Mouse (Mus musculus) erythroblast, adult 5-6 weeks (primary cell): ENCODE data around the gene Trim30c. TPM values are rescaled to one million over a fixed set of nuclear protein-coding genes. Genes with fewer than 3 reads are reported as not detected.
A peak's percentile ranks its signal among the peaks of the same experiment; 100 is the strongest.
"Not testable (repeated sequence)": the region's sequence is repeated elsewhere in the genome, so short reads cannot be mapped to it uniquely, and the experiment has no call there.

Experiments used
- ATAC-seq: replicated peaks from 2 replicates; pipeline ENCODE4 v1.8.0; 2016; ENCODE audit warnings: moderate number of reproducible peaks, mild to moderate bottlenecking, moderate TSS enrichment, inconsistent platforms; ENCODE audit not compliant: poor library complexity, low FRiP score, severe bottlenecking
- total RNA-seq, 2 experiments: library from RNA; stranded (forward) in 1 of 2; stranded (reverse) in 1 of 2; fragments of 150-400 nt in 1 of 2; fragments of 200-764, 138-1000 nt in 1 of 2; gene quantifications; 2 replicates each; pipeline versions ENCODE4 v1.2.3 to v1.2.4; 2015 to 2017; ENCODE audit warnings: low replicate concordance in 2 of 2

Gene Trim30c
- not detected in 2 replicates for total RNA-seq (2015; ENCODE audit: low replicate concordance)
- total RNA-seq (2017; ENCODE audit: low replicate concordance), result 0.68 and 1.1 TPM in 2 replicates

DNA sequence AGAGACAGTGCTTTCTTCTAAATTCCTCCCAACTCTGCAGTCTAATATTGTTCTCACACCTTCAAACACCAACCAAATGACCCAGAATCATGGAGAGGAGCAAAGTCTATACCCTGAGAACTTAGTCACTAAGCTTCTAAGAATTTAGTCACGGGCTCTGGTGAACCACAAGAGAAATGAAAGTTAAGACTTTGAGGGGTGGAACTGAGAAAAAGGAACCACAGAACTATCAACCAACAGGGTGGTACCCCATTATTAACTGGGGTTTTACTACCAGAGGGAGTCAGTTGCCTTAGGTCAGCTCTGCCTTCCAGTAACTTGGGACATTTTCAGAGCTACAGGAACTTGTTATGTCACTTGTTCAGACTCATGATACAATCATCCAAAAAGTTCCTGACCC lies at the start of gene Trim30c:
Gene Trim30c, minus strand, starts transcription at position 140 of the 400 bp plus-strand sequence.
- no peak for ATAC-seq

DNA sequence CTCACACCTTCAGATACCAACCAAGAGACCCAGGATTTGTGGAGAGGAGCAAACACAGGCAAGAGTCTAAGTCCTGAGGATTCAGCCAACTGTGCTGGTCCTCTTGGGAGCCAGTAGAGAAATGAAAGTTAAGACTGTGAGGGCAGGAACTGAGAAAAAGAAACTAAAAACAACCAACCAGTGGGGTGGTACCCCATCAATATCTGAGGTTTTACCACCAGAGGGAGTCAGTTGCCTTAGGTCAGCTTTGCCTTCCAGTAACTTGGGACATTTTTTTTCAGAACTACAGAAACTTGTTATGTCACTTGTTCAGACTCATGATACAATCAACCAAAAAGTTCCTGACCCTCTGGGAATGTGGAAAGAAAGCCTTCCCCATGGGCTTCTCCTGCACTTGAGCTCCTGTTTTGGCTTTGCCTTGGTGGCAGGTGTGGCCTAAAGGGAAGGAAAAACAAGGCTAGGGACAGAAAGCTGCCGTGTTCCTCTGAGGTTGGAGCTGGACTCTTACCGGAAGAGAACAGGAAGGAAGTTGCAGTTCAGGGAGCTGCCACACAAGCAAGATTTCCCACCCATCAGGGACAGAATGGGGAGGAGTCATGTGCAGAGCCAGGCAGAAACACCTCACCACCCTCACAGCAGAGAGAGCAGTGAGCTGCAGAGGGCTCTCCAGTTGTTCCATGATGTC lies 45.5 kb upstream of the Trim30c start:
- peak; percentile 52 for ATAC-seq

DNA sequence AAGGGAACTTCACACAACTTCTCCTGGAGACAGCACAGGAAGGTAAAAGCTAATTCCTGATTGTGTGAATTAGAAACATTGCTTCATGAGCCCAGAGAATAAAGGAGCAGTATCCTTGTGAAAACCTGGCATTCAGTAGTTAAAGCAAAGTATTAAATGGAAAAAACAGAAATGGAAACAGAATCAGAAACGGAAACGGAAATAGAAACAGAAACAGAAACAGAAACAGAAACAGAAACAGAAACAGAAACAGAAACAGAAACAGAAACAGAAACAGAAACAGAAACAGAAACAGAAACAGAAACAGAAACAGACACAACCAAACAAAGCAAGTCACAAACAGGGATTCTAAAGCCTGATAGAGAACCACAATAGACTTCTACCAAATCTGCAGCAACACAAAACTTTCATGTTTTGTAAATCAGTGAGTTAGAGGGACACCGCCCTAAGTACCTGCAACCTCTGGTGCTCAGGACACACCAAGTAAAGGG lies 3.9 kb upstream of the Trim30c start:
- no peak for ATAC-seq

DNA sequence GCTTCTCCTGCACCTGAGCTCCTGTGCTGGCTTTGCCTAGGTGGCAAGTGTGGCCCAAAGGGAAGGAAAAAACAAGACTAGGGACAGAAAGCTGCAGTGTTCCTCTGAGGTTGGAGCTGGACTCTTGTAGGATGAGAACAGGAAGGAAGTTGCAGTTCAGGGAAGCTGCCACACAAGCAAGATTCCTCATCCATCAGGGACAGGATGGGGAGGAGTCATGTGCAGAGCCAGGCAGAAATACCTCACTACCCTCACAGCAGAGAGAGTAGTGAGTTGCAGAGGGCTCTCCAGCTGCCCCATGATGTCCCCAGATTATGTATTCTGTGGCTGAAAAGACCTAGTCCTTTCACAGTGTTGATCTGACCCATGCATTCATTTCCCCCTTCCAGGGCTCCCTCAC lies 503 bp upstream of the Trim30c start:
- no peak for ATAC-seq

DNA sequence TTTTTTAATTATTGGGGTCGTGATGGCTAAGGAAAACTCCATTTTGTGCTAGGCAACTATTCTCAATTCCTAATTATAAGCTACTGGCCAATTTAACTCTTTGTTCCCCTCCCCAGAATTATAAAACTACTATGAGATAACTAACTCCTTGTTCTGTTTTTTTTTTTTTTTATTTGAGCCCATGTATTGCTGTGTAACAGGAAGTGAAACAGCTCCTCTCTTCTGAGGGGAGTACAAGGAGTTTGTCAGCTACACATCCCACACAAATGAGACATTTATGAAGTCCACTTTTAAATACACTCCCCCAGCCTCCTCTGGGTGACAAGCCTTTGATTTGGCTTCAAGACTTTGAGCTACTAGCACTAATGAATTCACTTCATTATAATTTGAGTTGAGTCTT lies 2.1 kb downstream of the Trim30c start:
- ATAC-seq, result no peak

DNA sequence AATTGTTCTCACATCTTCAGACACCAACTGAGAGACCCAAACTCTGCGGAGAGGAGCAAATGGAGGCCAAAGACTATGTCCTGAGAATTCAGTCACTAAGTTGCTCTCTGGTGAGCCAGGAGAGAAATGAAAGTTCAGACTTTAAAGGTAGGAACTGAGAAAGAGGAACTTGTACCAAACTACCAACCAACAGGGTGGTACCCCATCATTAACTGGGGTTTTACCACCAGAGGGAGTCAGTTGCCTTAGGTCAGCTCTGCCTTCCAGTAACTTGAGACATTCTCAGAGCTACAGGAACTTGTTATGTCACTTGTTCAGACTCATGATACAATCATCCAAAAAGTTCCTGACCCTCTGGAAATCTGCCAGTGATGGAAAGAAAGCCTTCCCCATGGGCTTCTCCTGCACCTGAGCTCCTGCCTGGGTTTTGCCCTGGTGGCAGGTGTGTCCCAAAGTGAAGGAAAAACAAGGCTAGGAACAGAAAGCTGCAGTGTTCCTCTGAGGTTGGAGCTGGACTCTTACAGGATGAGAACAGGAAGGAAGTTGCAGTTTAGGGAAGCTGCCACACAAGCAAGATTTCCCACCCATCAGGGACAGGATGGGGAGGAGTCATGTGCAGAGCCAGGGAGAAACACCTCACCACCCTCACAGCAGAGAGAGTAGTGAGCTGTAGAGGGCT lies 30.8 kb downstream of the Trim30c start, which contains the start of gene Trim30b:
Gene Trim30b, minus strand, starts transcription at position 149 of the 679 bp plus-strand sequence.
- no peak for ATAC-seq

DNA sequence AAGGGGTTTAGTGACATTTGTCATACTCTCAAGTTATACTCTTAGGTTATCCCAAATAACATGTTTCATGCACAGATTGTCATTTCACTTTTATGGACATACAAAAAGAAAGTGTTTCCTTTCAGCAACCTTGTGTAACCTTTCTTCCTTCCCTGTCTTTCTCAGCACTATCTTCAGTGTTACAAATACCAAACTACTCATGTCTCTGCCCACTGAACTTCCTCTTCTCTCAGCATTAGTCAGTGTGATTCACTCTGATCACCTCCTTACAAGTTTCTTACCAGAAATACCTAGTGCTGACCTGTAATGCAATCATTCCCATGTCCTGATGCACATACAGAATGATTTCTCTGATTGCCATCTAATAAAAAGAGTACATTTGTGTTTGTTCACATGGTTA lies 34.3 kb downstream of the Trim30c start:
- no peak for ATAC-seq

DNA sequence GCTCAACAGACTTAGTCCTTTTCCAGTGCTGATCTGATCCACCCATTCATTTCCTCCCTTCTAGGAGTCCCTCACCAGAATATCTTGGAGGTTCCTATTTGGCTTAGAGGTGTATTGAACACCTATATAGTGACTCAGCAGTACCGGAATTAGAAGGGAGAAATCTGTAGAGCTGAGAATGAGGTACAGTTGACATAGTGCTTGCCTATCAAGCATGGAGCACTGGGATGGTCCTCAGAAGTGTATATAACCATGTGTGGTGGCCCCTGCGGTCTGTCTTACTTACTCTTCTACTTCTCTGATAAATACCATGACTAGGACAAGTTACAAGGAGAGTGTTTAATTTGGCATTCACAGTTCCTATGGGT lies 47.1 kb downstream of the Trim30c start:
- ATAC-seq, result peak; percentile 54

DNA sequence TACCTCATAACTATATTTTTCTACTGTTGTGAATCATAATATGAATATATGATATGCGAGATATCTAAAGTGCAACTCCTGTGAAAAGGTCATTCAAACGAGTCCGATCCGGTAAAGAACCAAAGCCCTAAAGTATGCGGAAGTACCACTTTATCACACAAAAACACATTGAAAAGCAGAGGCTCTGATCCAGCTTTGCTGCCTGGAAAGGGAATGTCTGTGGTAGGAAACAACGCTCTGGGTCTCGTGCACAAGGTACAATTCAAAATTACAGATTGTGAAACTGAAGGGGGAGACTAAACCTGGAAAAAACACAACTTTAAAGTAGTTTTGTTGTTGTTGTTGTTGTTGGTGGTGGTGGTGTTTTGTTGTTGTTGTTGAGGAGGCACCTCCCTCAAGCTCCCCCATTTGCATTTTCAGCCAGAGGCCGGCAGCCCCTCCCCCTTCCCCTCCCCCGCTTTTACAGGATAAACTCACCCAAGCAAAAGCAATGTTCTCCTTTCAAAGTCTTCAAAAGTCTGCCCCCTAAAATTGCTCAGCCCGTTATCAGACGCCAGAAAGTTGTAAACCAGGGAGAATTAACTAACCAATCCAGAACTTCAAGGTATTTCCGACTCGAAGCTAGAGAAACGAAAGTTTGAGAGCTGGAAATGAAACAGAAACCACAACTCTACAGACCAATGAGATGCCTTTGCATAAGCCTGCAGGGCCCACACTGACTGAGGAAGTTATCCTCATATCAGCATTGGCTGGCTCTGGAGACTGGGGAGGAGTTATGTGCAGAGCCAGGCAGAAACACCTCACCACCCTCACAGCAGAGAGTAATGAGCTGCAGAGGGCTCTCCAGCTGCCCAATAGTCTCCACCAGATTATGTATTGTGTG lies 47.7 kb downstream of the Trim30c start, which contains the start of gene Trim12c:
Gene Trim12c, minus strand, starts transcription at position 646 of the 883 bp plus-strand sequence.
- peak; percentile 96 for ATAC-seq

DNA sequence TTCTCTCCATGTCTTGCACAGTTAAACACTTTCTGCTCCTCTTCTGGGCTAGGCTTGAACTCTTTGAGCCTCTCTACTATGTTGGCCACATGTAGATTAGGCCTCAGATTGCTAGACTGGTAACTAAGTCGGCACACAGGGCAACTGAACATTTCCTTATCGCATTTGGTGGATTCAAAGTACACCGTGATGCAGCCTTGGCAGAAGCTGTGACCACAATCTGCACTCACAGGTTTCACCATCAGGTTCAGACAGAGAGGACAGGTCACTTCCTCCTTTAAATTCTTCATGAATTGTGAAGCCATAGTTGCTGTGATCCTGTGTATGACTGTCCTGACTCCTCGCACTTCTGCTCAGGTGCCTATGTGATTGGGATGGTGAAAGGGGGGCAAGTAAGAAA lies 52.6 kb downstream of the Trim30c start:
- not testable (repeated sequence) for ATAC-seq

DNA sequence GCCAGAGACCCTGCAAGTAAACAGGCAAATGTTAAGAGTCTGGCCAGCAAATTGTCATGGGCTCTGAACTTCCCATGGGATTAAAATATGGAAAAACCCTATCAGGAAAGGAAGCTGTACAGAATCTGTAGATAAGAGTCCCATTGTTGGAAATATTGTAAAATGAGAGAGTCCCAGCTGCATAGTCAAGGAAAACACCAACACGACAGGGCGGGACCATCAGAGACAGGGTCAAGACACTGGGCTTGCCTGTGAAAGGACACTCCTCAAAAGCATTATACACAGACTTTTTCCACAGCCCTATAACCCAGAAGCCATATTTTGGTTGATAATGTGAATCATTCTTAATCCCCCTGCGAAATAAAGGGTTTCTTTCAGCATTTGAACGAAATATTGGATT lies 59.9 kb downstream of the Trim30c start:
- ATAC-seq, result not testable (repeated sequence)

DNA sequence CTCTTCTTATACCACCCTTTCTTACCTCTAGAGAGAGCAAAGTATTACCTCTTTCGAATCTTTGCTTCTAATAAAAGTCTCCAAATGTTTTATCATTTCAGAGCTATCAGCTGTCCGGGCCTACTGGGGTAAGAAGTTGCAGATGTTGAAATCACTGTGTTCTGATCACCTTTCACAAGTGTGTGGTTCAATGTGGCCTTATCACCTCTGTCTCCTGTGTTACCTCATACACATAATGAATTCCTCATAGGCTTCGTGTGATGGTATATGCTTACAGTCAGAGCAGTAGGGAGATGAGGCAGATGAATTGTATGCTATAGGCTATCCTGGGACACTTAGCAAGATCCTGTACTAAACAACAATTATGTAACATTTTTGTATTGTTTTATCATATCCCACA lies 65.1 kb downstream of the Trim30c start:
- not testable (repeated sequence) for ATAC-seq

Other genes starting within 250 kb of the Trim30c start
- not detected in 2 replicates for gene Olfm5, start 236.0 kb downstream of the Trim30c start, total RNA-seq (2015; ENCODE audit: low replicate concordance)
- 0.34 TPM in 1 of 2 replicates, not detected in the other for gene Olfm5, start 236.0 kb downstream of the Trim30c start, total RNA-seq (2017; ENCODE audit: low replicate concordance)
- 1.5 and 2.1 TPM in 2 replicates for gene Olfr648, start 217.4 kb downstream of the Trim30c start, total RNA-seq (2015; ENCODE audit: low replicate concordance)
- 0.14 and 0.60 TPM in 2 replicates for gene Olfr648, start 217.4 kb downstream of the Trim30c start, total RNA-seq (2017; ENCODE audit: low replicate concordance)
- gene Olfr649, start 204.9 kb downstream of the Trim30c start, total RNA-seq (2015; ENCODE audit: low replicate concordance), result not detected in 2 replicates
- gene Olfr649, start 204.9 kb downstream of the Trim30c start, total RNA-seq (2017; ENCODE audit: low replicate concordance), result not detected in 2 replicates
- not detected in 2 replicates for gene Trim6, start 182.0 kb downstream of the Trim30c start, total RNA-seq (2015; ENCODE audit: low replicate concordance)
- gene Trim6, start 182.0 kb downstream of the Trim30c start, total RNA-seq (2017; ENCODE audit: low replicate concordance), result 0.09 and 0.56 TPM in 2 replicates
- 19.8 and 23.4 TPM in 2 replicates for gene Trim34a, start 156.4 kb downstream of the Trim30c start, total RNA-seq (2015; ENCODE audit: low replicate concordance)
- 21.4 and 27.9 TPM in 2 replicates for gene Trim34a, start 156.4 kb downstream of the Trim30c start, total RNA-seq (2017; ENCODE audit: low replicate concordance)
- 3.8 and 8.6 TPM in 2 replicates for gene Trim5, start 112.7 kb downstream of the Trim30c start, total RNA-seq (2015; ENCODE audit: low replicate concordance)
- 0.28 and 2.8 TPM in 2 replicates for gene Trim5, start 112.7 kb downstream of the Trim30c start, total RNA-seq (2017; ENCODE audit: low replicate concordance)
- 40.8 and 46.3 TPM in 2 replicates for gene Trim12a, start 85.4 kb downstream of the Trim30c start, total RNA-seq (2015; ENCODE audit: low replicate concordance)
- gene Trim12a, start 85.4 kb downstream of the Trim30c start, total RNA-seq (2017; ENCODE audit: low replicate concordance), result 35.4 and 42.4 TPM in 2 replicates
- 2.9 TPM in 1 of 2 replicates, not detected in the other for gene Trim34b, start 71.4 kb downstream of the Trim30c start, total RNA-seq (2015; ENCODE audit: low replicate concordance)
- gene Trim34b, start 71.4 kb downstream of the Trim30c start, total RNA-seq (2017; ENCODE audit: low replicate concordance), result not detected in 2 replicates
- gene Trim12c, start 47.5 kb downstream of the Trim30c start, total RNA-seq (2015; ENCODE audit: low replicate concordance), result 29.7 and 32.9 TPM in 2 replicates
- gene Trim12c, start 47.5 kb downstream of the Trim30c start, total RNA-seq (2017; ENCODE audit: low replicate concordance), result 58.3 and 59.0 TPM in 2 replicates
- gene Trim30b, start 31.0 kb downstream of the Trim30c start, total RNA-seq (2015; ENCODE audit: low replicate concordance), result 0.19 and 7.5 TPM in 2 replicates
- 4.9 and 5.0 TPM in 2 replicates for gene Trim30b, start 31.0 kb downstream of the Trim30c start, total RNA-seq (2017; ENCODE audit: low replicate concordance)
- gene Trim30a, start 64.4 kb upstream of the Trim30c start, total RNA-seq (2015; ENCODE audit: low replicate concordance), result 17.5 and 25.9 TPM in 2 replicates
- gene Trim30a, start 64.4 kb upstream of the Trim30c start, total RNA-seq (2017; ENCODE audit: low replicate concordance), result 12.5 and 17.6 TPM in 2 replicates
- gene Trim30d, start 107.0 kb upstream of the Trim30c start, total RNA-seq (2015; ENCODE audit: low replicate concordance), result 7.5 and 10.0 TPM in 2 replicates
- gene Trim30d, start 107.0 kb upstream of the Trim30c start, total RNA-seq (2017; ENCODE audit: low replicate concordance), result 5.9 and 9.5 TPM in 2 replicates
- not detected in 2 replicates for gene Olfr651, start 149.3 kb upstream of the Trim30c start, total RNA-seq (2015; ENCODE audit: low replicate concordance)
- not detected in 2 replicates for gene Olfr651, start 149.3 kb upstream of the Trim30c start, total RNA-seq (2017; ENCODE audit: low replicate concordance)
- gene Olfr652, start 160.1 kb upstream of the Trim30c start, total RNA-seq (2015; ENCODE audit: low replicate concordance), result not detected in 2 replicates
- gene Olfr652, start 160.1 kb upstream of the Trim30c start, total RNA-seq (2017; ENCODE audit: low replicate concordance), result 0.70 TPM in 1 of 2 replicates, not detected in the other
- not detected in 2 replicates for gene Olfr653, start 176.5 kb upstream of the Trim30c start, total RNA-seq (2015; ENCODE audit: low replicate concordance)
- gene Olfr653, start 176.5 kb upstream of the Trim30c start, total RNA-seq (2017; ENCODE audit: low replicate concordance), result not detected in 2 replicates
- not detected in 2 replicates for gene Olfr654, start 186.2 kb upstream of the Trim30c start, total RNA-seq (2015; ENCODE audit: low replicate concordance)
- not detected in 2 replicates for gene Olfr654, start 186.2 kb upstream of the Trim30c start, total RNA-seq (2017; ENCODE audit: low replicate concordance)
- gene Olfr655, start 200.9 kb upstream of the Trim30c start, total RNA-seq (2015; ENCODE audit: low replicate concordance), result not detected in 2 replicates
- gene Olfr655, start 200.9 kb upstream of the Trim30c start, total RNA-seq (2017; ENCODE audit: low replicate concordance), result not detected in 2 replicates
- gene Olfr656, start 213.1 kb upstream of the Trim30c start, total RNA-seq (2015; ENCODE audit: low replicate concordance), result not detected in 2 replicates
- gene Olfr656, start 213.1 kb upstream of the Trim30c start, total RNA-seq (2017; ENCODE audit: low replicate concordance), result 0.68 TPM in 1 of 2 replicates, not detected in the other
- not detected in 2 replicates for gene Olfr657, start 224.0 kb upstream of the Trim30c start, total RNA-seq (2015; ENCODE audit: low replicate concordance)
- not detected in 2 replicates for gene Olfr657, start 224.0 kb upstream of the Trim30c start, total RNA-seq (2017; ENCODE audit: low replicate concordance)
- gene Olfr658, start 246.5 kb upstream of the Trim30c start, total RNA-seq (2015; ENCODE audit: low replicate concordance), result not detected in 2 replicates
- not detected in 2 replicates for gene Olfr658, start 246.5 kb upstream of the Trim30c start, total RNA-seq (2017; ENCODE audit: low replicate concordance)